Mouse (Mus musculus) cerebellum, adult 2 months (tissue): ENCODE measurements at regions not wholly inside any gene's neighbourhood (a gene's known extent, or its start where the extent isn't known, plus 50 kb on each side); places are given as distances from the start of the nearest gene placed in this dataset.

Experiments
- CTCF ChIP-seq: fragments of 200-500 bp; IDR thresholded peaks from 2 replicates; pipeline ENCODE4 v1.5.1; 2011; ENCODE audit warnings: low read depth, mild to moderate bottlenecking, control low read depth, low read length, moderate library complexity, borderline replicate concordance; ENCODE audit not compliant: insufficient read depth
- POLR2A ChIP-seq: fragments of 200-500 bp; IDR thresholded peaks from 2 replicates; pipeline ENCODE4 v1.6.1; 2011; ENCODE audit warnings: low read length, control low read depth, borderline replicate concordance; ENCODE audit not compliant: insufficient read depth

- TF ChIP-seq CTCF, result no peak
- no peak for TF ChIP-seq POLR2A
Measured at GRCm38 (mm10) chrX:142481203-142481815, 91.0 kb upstream of the Acsl4 start.
